ENCODE assay signal across 20 mouse cellular contexts in the genomic region with DNA sequence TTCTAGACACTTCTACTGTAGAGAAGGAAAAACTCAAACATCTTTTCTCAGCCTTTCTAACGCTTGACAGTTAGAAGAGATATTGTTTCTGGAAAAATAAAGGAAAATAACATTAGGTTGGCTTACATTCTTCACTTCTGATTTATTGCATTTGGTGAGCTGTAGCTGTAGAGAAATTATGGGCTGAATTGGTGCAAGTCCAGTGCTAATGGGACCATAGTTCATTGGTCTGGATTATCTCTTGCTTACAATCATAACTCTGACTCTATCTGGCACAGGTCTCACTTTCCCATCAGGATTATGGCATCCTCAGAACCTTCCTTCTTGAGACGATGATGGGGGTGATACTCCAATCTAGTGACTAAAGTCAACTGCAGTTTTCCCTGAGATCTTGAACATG.
"Had no signal": no experiment of that assay in that cellular context is flagged by ENCODE, and none has a peak within 500 bp of the region (broad histone marks: within the 10 kb centered on the region; RNA-seq: fewer than 3 reads in every experiment).

No protein-coding gene starts in this region.

- H3K4me3 ChIP-seq: left cerebral cortex, adult 2 months; limb, embryonic 12.5 days; liver, embryonic 12.5 days; liver, embryonic 15.5 days; lung, embryonic 15.5 days; megakaryocyte, embryonic 14.5 days; midbrain, embryonic 10.5 days had no signal

- ATAC-seq: liver, embryonic 12.5 days had no signal

- DNase-seq: kidney, postnatal 10 days; kidney, postnatal 36 days; layer of hippocampus, postnatal 36 days; liver; lung, adult 18-20 months; lung, postnatal 10 days; lung, postnatal 36 days; midbrain, embryonic 14.5 days; retina, postnatal 1 day; right cerebral cortex, postnatal 25 days; spleen, adult 18-20 months; thymus, adult 18-20 months; thymus, postnatal 36 days had no signal

- H3K27me3 ChIP-seq: limb, embryonic 12.5 days; liver, embryonic 12.5 days; liver, embryonic 15.5 days; lung, embryonic 15.5 days; megakaryocyte, embryonic 14.5 days had no signal

- H3K36me3 ChIP-seq: limb, embryonic 12.5 days; liver, embryonic 12.5 days; liver, embryonic 15.5 days; lung, embryonic 15.5 days; midbrain, embryonic 10.5 days had no signal

- H3K9ac ChIP-seq: limb, embryonic 12.5 days; liver, embryonic 12.5 days; liver, embryonic 15.5 days; lung, embryonic 15.5 days had no signal

- H3K4me2 ChIP-seq: limb, embryonic 12.5 days; liver, embryonic 12.5 days; liver, embryonic 15.5 days; lung, embryonic 15.5 days had no signal

- H3K9me3 ChIP-seq: limb, embryonic 12.5 days; liver, embryonic 12.5 days; liver, embryonic 15.5 days; lung, embryonic 15.5 days; megakaryocyte, embryonic 14.5 days; midbrain, embryonic 10.5 days had no signal

- H3K27ac ChIP-seq: left cerebral cortex, adult 2 months; limb, embryonic 12.5 days; liver, embryonic 12.5 days; liver, embryonic 15.5 days; lung, embryonic 15.5 days; midbrain, embryonic 10.5 days had no signal

- H3K4me1 ChIP-seq: liver, embryonic 12.5 days; liver, embryonic 15.5 days; megakaryocyte, embryonic 14.5 days had no signal
